Mouse (Mus musculus): ENCODE results near the gene Rer1.

DNA sequence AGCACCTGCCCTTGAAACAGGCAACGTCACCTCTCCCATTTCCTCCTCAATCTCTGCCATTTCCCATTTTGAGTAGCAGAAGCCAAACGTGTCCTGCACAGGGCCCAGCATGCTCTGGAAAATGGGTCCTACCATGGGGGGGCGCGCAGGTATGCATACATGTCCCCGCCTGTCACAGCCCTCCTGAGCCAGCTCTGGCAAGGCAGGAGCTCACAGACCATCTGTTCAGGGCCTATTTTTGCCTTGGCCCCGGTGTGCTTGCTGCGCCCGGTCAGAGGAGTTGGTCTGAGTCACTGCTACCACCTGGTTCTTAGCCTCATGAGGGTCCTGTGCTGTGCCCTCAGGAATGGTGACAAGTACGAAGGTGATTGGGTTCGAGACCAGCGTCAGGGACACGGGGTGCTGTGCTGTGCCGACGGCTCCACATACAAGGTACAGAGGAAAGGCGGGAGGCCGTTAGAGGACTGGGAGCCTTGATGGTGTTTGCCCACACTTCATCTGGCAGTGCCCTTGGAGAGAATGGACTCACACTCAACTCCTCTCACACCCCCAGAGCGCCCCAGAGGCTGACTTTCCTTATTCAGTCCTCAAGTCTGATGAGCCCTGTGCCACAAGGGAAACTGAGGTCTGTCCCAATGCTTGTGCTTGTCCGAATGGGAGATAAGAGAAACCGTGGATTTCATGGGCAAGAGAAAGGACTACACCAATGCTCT lies 6.7 kb upstream of the Rer1 start:
- TF ChIP-seq CTCF (IDR thresholded peaks at IDR 0.05; ENCODE audit: borderline replicate concordance, control insufficient read depth, extremely low read depth, insufficient read depth, low read length, poor library complexity) (no peak), POLR2A (IDR thresholded peaks at IDR 0.05; ENCODE audit: control insufficient read depth, extremely low read depth, insufficient read depth, low read length, poor library complexity) (no peak)

Measured in thymus, adult 2 months (tissue).